Mouse (Mus musculus): ENCODE results near the gene Osbpl6. TPM values are rescaled to one million over a fixed set of nuclear protein-coding genes. Genes with fewer than 3 reads are reported as not detected.
A peak's percentile ranks its signal among the peaks of the same experiment; 100 is the strongest.

The Osbpl6 gene
- polyA plus RNA-seq (2014; fragmentation: Nextera tagmentation; extraction: Ambion mirVana), result 12.7 and 14.7 TPM in 2 replicates

DNA sequence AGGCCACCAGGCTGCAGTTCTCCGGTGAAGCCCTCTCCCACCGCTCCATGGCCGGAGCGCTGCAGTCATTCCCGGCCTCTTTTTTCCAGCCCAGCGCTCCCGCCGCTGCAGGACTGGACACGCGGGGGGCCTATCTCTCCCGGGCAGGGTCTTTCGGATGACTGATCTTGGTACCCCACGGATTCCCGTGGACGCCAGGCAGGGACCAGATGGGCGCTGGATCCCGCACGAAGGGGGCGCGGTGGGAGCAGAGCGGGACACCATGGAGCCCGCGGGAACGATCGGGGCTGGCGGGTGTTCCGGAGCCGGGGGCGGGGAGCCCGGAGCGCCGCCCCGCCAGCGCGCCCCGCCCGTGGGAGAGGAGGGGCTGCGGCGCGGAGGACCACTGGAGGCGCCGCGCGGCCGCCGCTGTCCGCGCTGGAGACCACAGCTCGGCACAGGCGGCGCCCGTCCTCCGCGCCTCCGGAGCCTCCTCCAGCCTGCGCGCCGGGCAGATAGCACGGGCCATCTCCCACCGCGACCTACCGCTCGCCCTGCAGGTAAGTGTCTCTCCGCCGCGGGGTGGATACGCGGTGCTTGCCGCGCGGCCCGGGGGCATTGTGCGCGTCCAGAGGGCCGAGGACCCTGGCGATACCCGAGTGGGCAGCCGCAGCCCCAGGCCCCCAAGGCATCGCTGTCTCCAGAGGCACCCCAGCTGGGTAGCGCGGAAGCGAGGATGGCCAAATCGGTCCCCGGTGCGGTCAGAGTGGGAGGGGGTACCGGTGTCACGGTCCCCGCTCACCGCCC lies at the start of gene Osbpl6:
Gene Osbpl6, plus strand, starts transcription at position 358 of the 786 bp plus-strand sequence.
- Histone ChIP-seq H3K27me3 (ENCODE audit: control insufficient read depth, insufficient read depth, low read length) (no peaks in the 10 kb centered on the region), H3K36me3 (ENCODE audit: control insufficient read depth, insufficient read depth, low read length) (no peaks in the 10 kb centered on the region), H3K27ac (ENCODE audit: low read length) (peak within 1 kb of the TSS; percentile 69; the same call in 1 of the 2 replicates), H3K9ac (replicated peaks; ENCODE audit: low read depth, low read length) (peak within 1 kb of the TSS; percentile 60), H3K4me1 (ENCODE audit: control insufficient read depth, insufficient read depth, low read length) (no peaks in the 10 kb centered on the region), H3K4me3 (ENCODE audit: low read depth, low read length) (peak within 1 kb of the TSS; percentile 85), H3K4me2 (replicated peaks; ENCODE audit: low read depth, low read length) (peak within 1 kb of the TSS; percentile 91), H3K9me3 (ENCODE audit: control insufficient read depth, low read depth, low read length) (no peaks in the 10 kb centered on the region)
- under 1% methylated on average over 63 of the region's 89 CpGs for WGBS
- peak; percentile 91 for ATAC-seq (ENCODE audit: insufficient number of reproducible peaks, insufficient read depth, low FRiP score, low read depth)

DNA sequence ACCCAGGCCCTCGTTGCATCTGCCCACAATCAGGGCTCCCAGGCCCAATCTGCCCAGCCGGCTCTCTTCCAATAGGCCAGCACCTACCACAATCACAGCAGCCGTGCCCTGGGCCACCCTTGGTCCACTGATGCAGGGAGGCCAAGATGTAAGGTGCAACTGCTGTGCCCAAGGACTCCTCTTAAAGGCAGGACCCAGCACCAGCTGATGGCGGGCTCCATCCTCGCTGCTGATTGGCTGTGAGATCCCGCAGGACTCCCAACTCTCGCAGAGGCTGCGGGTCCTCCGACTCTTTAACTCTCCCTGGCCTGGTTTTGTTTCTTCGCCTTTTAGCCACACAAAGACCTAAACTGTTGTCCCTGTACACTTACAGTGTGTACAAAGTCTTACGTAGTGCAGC lies 46.1 kb upstream of the Osbpl6 start, which contains the start of gene Cyct:
Gene Cyct, minus strand, starts transcription at position 225 of the 400 bp plus-strand sequence.
- no peak for ATAC-seq (ENCODE audit: insufficient number of reproducible peaks, insufficient read depth, low FRiP score, low read depth)
- H3K9me3 ChIP-seq (ENCODE audit: control insufficient read depth, low read depth, low read length), result no peaks in the 10 kb centered on the region
- no peaks in the 10 kb centered on the region for H3K36me3 ChIP-seq (ENCODE audit: control insufficient read depth, insufficient read depth, low read length)
- H3K4me1 ChIP-seq (ENCODE audit: control insufficient read depth, insufficient read depth, low read length), result no peaks in the 10 kb centered on the region
- 87% methylated on average over 11 of the region's 11 CpGs for WGBS
- no peaks in the 10 kb centered on the region for H3K27me3 ChIP-seq (ENCODE audit: control insufficient read depth, insufficient read depth, low read length)
- H3K9ac ChIP-seq (replicated peaks; ENCODE audit: low read depth, low read length), result no peak within 1 kb of the TSS
- H3K4me3 ChIP-seq (ENCODE audit: low read depth, low read length), result no peak within 1 kb of the TSS
- H3K4me2 ChIP-seq (replicated peaks; ENCODE audit: low read depth, low read length), result no peak within 1 kb of the TSS
- H3K27ac ChIP-seq (ENCODE audit: low read length), result no peak within 1 kb of the TSS

DNA sequence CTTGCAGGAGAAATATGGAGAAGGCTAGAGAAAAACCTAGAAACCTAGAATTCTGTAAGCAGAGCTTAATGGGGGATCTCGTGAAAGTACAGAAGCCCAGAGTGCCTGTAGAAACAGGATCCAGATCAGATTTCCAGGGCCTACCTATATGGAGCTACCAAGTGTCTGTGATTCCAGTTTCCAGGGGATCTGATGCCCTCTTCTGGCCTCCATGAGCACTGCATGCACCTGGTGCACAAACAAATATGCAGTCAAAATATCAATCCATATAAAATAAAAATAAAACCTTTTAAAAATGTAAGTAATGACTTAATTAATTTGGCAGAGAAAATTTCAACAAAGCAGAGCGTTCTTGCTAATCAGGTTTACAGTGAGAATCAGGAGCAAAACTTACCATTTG lies 44.2 kb upstream of the Osbpl6 start:
- no peak for ATAC-seq (ENCODE audit: insufficient number of reproducible peaks, insufficient read depth, low FRiP score, low read depth)
- Histone ChIP-seq H3K27me3 (ENCODE audit: control insufficient read depth, insufficient read depth, low read length) (no peaks in the 10 kb centered on the region), H3K4me2 (replicated peaks; ENCODE audit: low read depth, low read length) (no peak overlapping the region), H3K27ac (ENCODE audit: low read length) (no peak overlapping the region), H3K9ac (replicated peaks; ENCODE audit: low read depth, low read length) (no peak overlapping the region), H3K4me3 (ENCODE audit: low read depth, low read length) (no peak overlapping the region), H3K36me3 (ENCODE audit: control insufficient read depth, insufficient read depth, low read length) (no peaks in the 10 kb centered on the region), H3K4me1 (ENCODE audit: control insufficient read depth, insufficient read depth, low read length) (no peaks in the 10 kb centered on the region), H3K9me3 (ENCODE audit: control insufficient read depth, low read depth, low read length) (no peaks in the 10 kb centered on the region)
- WGBS, result 45% methylated on average over 2 of the region's 2 CpGs

DNA sequence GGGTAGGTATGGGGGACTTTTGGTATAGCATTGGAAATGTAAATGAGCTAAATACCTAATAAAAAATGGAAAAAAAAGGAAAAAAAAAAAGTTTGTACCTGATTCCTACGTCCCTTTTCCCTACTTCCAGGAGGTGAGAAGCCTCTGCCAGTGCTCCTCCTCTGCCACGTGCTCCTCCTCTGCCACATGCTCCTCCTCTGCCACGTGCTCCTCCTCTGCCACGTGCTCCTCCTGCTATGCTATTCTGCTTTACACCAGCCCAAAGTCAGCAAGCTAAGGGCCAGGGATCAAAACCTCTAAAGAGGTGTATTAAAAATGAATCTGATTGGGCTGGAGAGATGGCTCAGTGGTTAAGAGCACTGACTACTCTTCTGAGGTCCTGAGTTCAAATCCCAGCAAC lies 40.5 kb upstream of the Osbpl6 start:
- Histone ChIP-seq H3K36me3 (ENCODE audit: control insufficient read depth, insufficient read depth, low read length) (no peaks in the 10 kb centered on the region), H3K27ac (ENCODE audit: low read length) (no peak overlapping the region), H3K27me3 (ENCODE audit: control insufficient read depth, insufficient read depth, low read length) (no peaks in the 10 kb centered on the region), H3K4me1 (ENCODE audit: control insufficient read depth, insufficient read depth, low read length) (peaks cover under 1% of the 10 kb centered on the region; the same call in 1 of the 2 replicates), H3K9ac (replicated peaks; ENCODE audit: low read depth, low read length) (no peak overlapping the region), H3K9me3 (ENCODE audit: control insufficient read depth, low read depth, low read length) (no peaks in the 10 kb centered on the region), H3K4me2 (replicated peaks; ENCODE audit: low read depth, low read length) (no peak overlapping the region), H3K4me3 (ENCODE audit: low read depth, low read length) (no peak overlapping the region)
- ATAC-seq (ENCODE audit: insufficient number of reproducible peaks, insufficient read depth, low FRiP score, low read depth), result no peak
- whole genome bisulfite sequencing, result 70% methylated on average over 4 of the region's 4 CpGs

DNA sequence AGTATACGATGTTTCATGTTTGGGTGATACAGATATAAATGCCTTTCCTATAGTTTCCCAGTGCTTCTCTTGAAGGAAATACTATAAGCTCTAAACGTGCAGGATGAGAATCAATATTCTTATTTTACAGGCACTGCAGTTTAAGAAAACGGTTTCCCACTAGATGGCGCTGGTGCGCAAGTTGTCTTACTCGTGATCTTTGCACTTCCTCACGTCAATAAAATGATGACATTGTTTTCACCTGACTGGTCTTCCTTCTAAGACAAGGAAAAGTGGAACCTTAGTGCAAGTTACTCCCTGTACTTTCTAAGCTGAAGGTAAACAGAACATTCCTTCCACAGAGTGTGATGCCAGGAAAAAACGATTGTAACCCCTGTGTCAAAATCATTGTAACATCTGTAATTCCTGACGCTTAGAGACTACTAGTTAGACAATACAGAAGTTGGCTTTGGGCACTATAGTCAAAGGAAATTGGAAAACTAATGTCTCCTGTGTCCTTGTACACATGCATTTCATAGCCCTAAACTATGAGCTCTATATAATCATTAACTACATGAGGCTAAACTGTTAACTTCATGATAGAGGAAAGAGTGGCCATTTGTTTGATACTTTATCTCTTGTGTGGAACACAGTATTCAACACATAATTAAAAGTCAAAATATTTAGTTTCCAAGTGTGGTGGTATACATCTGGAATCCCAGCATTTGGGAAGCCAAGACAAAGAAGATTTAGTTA lies 39.0 kb upstream of the Osbpl6 start:
- Histone ChIP-seq H3K4me1 (ENCODE audit: control insufficient read depth, insufficient read depth, low read length) (peaks cover 5% of the 10 kb centered on the region; the same call in 1 of the 2 replicates), H3K36me3 (ENCODE audit: control insufficient read depth, insufficient read depth, low read length) (0 out of 2 replicates have a peak, but pooled peaks cover 2% of the 10 kb centered on the region), H3K27me3 (ENCODE audit: control insufficient read depth, insufficient read depth, low read length) (no peaks in the 10 kb centered on the region), H3K9ac (replicated peaks; ENCODE audit: low read depth, low read length) (no peak overlapping the region), H3K4me2 (replicated peaks; ENCODE audit: low read depth, low read length) (no peak overlapping the region), H3K4me3 (ENCODE audit: low read depth, low read length) (no peak overlapping the region), H3K27ac (ENCODE audit: low read length) (no peak overlapping the region), H3K9me3 (ENCODE audit: control insufficient read depth, low read depth, low read length) (no peaks in the 10 kb centered on the region)
- WGBS, result 12% methylated on average over 9 of the region's 9 CpGs
- no peak for ATAC-seq (ENCODE audit: insufficient number of reproducible peaks, insufficient read depth, low FRiP score, low read depth)

DNA sequence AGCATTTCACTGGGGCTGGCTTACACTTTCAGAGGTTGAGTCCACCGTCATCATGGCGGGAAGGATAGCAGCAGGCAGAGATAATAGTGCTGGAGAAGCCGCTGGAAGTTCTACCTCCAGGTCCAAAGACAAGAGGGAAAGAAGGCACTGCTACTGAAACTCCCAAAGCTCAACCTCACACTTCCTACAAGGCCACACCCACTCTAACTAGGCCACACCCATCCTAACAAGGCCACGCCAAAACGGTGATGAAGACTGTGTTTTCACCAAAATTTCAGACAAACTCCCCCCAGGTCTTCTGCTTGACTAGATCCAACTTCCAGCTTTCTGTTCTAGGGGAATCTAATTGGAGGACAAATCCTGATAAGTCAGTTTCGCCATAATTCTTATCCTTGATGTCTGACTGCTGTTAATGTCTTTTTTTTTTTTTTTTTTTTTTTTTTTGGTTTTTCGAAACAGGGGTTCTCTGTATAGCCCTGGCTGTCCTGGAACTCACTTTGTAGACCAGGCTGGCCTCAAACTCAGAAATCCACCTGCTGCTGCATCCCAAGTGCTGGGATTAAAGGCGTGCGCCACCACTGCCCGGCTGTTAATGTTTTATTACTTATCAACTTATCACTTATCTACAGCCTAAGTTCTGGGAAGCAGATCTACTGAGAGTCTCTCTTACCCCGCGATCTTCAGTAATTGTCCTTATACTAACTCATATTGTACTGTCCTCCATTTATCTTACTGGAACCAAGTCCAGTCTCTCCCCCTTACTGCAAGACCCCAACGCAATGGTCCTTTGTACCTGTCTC lies 37.2 kb upstream of the Osbpl6 start:
- Histone ChIP-seq H3K4me2 (replicated peaks; ENCODE audit: low read depth, low read length) (no peak overlapping the region), H3K36me3 (ENCODE audit: control insufficient read depth, insufficient read depth, low read length) (peaks cover 14% of the 10 kb centered on the region), H3K9ac (replicated peaks; ENCODE audit: low read depth, low read length) (no peak overlapping the region), H3K27me3 (ENCODE audit: control insufficient read depth, insufficient read depth, low read length) (no peaks in the 10 kb centered on the region), H3K27ac (ENCODE audit: low read length) (no peak overlapping the region), H3K9me3 (ENCODE audit: control insufficient read depth, low read depth, low read length) (no peaks in the 10 kb centered on the region), H3K4me1 (ENCODE audit: control insufficient read depth, insufficient read depth, low read length) (peaks cover 5% of the 10 kb centered on the region; the same call in 1 of the 2 replicates), H3K4me3 (ENCODE audit: low read depth, low read length) (no peak overlapping the region)
- 68% methylated on average over 13 of the region's 13 CpGs for WGBS
- no peak for ATAC-seq (ENCODE audit: insufficient number of reproducible peaks, insufficient read depth, low FRiP score, low read depth)

DNA sequence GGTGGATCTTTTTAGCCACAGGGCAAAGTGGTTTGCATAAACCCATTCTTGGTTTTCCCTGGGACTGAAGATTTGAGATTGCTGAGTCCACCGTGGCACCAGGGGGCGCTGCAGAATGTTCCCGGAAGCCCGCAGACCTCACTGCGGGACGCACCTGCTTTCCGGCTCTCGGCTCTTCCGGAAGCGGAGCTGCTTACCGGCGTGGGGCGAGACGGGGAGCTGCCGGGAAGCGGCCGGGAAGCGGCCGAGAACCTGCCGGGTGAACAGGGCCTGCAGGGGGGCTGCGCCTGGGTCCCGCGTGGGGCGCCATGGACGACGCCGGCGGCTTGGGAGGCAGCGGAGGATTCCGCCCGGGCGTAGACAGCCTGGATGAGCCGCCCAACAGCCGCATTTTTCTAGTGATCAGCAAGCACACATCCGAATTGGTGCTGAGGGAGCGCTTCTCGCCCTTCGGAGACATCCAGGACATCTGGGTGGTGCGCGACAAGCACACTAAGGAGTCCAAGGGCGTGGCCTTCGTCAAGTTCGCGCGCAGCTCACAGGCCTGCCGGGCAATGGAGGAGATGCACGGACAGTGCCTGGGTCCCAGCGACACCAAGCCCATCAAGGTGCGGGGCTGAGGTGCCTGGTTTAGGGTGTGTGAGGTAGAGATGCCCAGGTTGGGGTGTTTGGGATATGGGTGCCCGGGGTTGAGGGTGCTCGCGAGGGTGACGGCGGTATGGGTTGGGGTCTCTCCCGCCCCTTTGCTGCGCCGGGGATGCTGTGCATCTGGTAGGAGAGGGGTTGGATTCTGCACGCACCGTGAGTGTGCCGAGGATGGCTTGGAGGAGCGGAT lies 36.3 kb upstream of the Osbpl6 start, which contains the start of gene Rbm45:
Gene Rbm45, plus strand, starts transcription at position 164 of the 835 bp plus-strand sequence.
- peak within 1 kb of the TSS; percentile 69 for H3K9ac ChIP-seq (replicated peaks; ENCODE audit: low read depth, low read length)
- H3K27me3 ChIP-seq (ENCODE audit: control insufficient read depth, insufficient read depth, low read length), result no peaks in the 10 kb centered on the region
- H3K36me3 ChIP-seq (ENCODE audit: control insufficient read depth, insufficient read depth, low read length), result peaks cover 16% of the 10 kb centered on the region
- under 1% methylated on average over 61 of the region's 61 CpGs for WGBS
- H3K27ac ChIP-seq (ENCODE audit: low read length), result no peak within 1 kb of the TSS
- peaks cover 5% of the 10 kb centered on the region; the same call in 1 of the 2 replicates for H3K4me1 ChIP-seq (ENCODE audit: control insufficient read depth, insufficient read depth, low read length)
- no peaks in the 10 kb centered on the region for H3K9me3 ChIP-seq (ENCODE audit: control insufficient read depth, low read depth, low read length)
- H3K4me2 ChIP-seq (replicated peaks; ENCODE audit: low read depth, low read length), result peak within 1 kb of the TSS; percentile 93
- ATAC-seq (ENCODE audit: insufficient number of reproducible peaks, insufficient read depth, low FRiP score, low read depth), result peak; percentile 88
- H3K4me3 ChIP-seq (ENCODE audit: low read depth, low read length), result peak within 1 kb of the TSS; percentile 84

Measured in stomach, embryonic 14.5 days (tissue).